Mouse (Mus musculus): ENCODE measurements around the gene H2al1j.
"Not testable (repeated sequence)": the region's sequence is repeated elsewhere in the genome, so short reads cannot be mapped to it uniquely, and the experiment has no call there.

Gene H2al1j

DNA sequence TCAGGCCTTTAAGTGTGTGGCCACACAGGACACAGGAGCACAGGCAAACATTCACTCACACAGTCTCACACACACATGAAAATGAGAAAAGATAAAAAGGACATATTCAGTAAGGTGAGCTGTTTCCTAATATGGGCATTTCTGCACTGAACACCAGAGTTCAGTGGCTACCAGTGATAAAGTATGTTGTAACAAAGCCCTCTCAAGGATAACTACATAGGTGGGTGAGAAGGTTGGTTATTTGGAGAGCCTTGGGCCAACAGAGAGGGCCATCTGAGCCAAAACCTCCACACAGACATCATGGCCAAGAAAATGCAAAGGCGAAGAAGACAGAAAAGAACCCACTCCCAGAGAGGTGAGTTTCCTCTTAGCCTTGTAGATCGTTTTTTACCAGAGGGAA, at the start of gene H2al1j:
Gene H2al1j, plus strand, starts transcription at position 301 of the 400 bp plus-strand sequence.
- not testable (repeated sequence) for DNase-seq (ENCODE audit: low spot score)

DNA sequence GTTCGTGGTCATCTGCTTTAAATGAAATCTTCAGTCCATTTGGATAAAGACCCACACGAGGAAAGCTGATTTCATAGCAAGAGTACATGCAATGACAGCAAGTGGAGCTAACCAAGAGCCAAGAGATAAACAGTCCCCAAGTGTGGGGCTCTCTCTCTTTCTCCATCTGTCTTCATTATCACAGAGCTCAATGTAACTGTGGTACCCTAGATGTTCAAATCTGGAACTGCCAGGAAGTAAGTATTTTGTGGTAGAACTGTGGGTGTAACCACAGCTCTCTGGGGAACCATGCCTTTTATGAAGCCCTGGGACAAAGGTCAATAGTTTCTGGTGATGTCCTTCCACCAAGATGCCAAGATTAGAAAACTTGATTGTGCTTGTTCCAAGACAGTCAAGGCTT, 46.9 kb upstream of the H2al1j start:
- no peak for DNase-seq (ENCODE audit: low spot score)

DNA sequence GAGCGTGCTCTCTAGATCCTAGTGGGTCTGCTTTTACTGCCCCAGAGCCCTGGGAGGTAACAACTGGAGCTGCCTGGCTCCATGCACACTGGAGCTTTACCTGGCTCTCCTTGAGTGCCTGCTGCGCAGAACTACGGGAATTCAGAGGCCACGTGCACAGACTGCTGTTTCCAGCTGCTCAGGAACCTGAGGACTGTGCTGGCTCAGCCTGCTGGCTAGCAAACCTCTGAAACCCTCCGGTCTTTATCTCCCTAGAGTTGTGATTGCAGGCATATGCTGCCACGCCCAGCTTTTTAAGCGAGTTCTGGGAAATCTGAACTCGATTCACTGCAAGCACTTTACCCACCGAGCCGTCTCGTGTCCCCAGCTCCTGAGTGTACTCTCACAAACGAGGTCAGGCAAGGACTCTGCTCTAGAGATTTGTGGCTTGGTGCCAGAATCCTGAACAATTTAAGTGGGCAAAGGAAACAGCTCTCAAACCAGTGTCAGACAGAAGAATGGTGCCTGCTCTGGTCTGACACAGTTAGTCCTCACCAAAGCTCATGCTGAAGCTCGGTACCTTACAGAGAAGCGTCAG, 39.2 kb upstream of the H2al1j start:
- DNase-seq (ENCODE audit: low spot score) = peak; percentile 38

DNA sequence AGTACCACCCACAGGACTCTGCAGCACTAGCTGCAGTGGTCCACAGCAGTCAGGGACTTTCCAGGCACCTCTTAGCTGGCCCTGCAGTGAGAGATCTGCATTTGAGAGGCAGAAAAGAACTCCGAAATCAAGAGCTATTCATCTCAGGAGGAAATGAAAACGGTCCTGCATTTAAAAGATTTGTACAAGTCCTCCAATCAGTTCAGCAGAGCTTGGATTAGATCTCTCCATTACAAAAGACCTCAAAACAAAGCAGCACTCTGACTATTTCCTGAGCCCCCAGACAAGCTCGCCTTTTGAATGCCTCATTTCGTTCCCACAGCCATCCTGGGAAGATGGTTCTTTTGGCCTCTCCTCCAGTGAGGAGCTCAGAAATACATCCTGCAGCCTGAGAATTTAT, 38.4 kb upstream of the H2al1j start:
- no peak for DNase-seq (ENCODE audit: low spot score)

DNA sequence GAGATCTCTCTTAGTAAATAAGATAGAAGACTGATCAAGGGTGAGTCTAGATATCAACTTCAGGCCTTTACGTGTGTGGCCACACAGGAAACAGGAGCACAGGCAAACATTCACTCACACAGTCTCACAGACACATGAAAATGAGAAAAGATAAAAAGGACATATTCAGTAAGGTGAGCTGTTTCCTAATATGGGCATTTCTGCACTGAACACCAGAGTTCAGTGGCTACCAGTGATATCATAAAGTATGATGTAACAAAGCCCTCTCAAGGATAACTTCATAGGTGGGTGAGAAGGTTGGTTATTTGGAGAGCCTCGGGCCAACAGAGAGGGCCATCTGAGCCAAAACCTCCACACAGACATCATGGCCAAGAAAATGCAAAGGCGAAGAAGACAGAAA, 28.7 kb upstream of the H2al1j start, which contains the start of gene H2al1a:
Gene H2al1a, plus strand, starts transcription at position 301 of the 400 bp plus-strand sequence.
- not testable (repeated sequence) for DNase-seq (ENCODE audit: low spot score)

DNA sequence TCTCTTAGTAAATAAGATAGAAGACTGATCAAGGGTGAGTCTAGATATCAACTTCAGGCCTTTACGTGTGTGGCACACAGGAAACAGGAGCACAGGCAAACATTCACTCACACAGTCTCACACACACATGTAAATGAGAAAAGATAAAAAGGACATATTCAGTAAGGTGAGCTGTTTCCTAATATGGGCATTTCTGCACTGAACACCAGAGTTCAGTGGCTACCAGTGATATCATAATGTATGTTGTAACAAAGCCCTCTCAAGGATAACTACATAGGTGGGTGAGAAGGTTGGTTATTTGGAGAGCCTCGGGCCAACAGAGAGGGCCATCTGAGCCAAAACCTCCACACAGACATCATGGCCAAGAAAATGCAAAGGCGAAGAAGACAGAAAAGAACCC, 25.5 kb upstream of the H2al1j start, which contains the start of gene H2al1b:
Gene H2al1b, plus strand, starts transcription at position 301 of the 400 bp plus-strand sequence.
- DNase-seq (ENCODE audit: low spot score) = not testable (repeated sequence)

DNA sequence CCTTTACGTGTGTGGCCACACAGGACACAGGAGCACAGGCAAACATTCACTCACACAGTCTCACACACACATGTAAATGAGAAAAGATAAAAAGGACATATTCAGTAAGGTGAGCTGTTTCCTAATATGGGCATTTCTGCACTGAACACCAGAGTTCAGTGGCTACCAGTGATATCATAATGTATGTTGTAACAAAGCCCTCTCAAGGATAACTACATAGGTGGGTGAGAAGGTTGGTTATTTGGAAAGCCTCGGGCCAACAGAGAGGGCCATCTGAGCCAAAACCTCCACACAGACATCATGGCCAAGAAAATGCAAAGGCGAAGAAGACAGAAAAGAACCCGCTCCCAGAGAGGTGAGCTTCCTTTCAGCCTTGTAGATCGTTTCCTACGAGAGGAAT, 22.3 kb upstream of the H2al1j start, which contains the start of gene H2al1c:
Gene H2al1c, plus strand, starts transcription at position 301 of the 400 bp plus-strand sequence.
- DNase-seq (ENCODE audit: low spot score) = not testable (repeated sequence)

DNA sequence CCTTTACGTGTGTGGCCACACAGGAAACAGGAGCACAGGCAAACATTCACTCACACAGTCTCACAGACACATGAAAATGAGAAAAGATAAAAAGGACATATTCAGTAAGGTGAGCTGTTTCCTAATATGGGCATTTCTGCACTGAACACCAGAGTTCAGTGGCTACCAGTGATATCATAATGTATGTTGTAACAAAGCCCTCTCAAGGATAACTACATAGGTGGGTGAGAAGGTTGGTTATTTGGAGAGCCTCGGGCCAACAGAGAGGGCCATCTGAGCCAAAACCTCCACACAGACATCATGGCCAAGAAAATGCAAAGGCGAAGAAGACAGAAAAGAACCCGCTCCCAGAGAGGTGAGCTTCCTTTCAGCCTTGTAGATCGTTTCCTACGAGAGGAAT, 19.1 kb upstream of the H2al1j start, which contains the start of gene H2al1d:
Gene H2al1d, plus strand, starts transcription at position 301 of the 400 bp plus-strand sequence.
- not testable (repeated sequence) for DNase-seq (ENCODE audit: low spot score)

DNA sequence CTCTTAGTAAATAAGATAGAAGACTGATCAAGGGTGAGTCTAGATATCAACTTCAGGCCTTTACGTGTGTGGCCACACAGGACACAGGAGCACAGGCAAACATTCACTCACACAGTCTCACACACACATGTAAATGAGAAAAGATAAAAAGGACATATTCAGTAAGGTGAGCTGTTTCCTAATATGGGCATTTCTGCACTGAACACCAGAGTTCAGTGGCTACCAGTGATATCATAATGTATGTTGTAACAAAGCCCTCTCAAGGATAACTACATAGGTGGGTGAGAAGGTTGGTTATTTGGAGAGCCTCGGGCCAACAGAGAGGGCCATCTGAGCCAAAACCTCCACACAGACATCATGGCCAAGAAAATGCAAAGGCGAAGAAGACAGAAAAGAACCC, 16.0 kb upstream of the H2al1j start, which contains the start of gene H2al1e:
Gene H2al1e, plus strand, starts transcription at position 301 of the 400 bp plus-strand sequence.
- not testable (repeated sequence) for DNase-seq (ENCODE audit: low spot score)

DNA sequence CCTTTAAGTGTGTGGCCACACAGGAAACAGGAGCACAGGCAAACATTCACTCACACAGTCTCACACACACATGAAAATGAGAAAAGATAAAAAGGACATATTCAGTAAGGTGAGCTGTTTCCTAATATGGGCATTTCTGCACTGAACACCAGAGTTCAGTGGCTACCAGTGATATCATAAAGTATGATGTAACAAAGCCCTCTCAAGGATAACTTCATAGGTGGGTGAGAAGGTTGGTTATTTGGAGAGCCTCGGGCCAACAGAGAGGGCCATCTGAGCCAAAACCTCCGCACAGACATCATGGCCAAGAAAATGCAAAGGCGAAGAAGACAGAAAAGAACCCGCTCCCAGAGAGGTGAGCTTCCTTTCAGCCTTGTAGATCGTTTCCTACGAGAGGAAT, 12.8 kb upstream of the H2al1j start, which contains the start of gene H2al1f:
Gene H2al1f, plus strand, starts transcription at position 301 of the 400 bp plus-strand sequence.
- not testable (repeated sequence) for DNase-seq (ENCODE audit: low spot score)

DNA sequence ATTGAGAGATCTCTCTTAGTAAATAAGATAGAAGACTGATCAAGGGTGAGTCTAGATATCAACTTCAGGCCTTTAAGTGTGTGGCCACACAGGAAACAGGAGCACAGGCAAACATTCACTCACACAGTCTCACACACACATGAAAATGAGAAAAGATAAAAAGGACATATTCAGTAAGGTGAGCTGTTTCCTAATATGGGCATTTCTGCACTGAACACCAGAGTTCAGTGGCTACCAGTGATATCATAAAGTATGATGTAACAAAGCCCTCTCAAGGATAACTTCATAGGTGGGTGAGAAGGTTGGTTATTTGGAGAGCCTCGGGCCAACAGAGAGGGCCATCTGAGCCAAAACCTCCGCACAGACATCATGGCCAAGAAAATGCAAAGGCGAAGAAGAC, 9.7 kb upstream of the H2al1j start, which contains the start of gene H2al1g:
Gene H2al1g, plus strand, starts transcription at position 301 of the 400 bp plus-strand sequence.
- not testable (repeated sequence) for DNase-seq (ENCODE audit: low spot score)

DNA sequence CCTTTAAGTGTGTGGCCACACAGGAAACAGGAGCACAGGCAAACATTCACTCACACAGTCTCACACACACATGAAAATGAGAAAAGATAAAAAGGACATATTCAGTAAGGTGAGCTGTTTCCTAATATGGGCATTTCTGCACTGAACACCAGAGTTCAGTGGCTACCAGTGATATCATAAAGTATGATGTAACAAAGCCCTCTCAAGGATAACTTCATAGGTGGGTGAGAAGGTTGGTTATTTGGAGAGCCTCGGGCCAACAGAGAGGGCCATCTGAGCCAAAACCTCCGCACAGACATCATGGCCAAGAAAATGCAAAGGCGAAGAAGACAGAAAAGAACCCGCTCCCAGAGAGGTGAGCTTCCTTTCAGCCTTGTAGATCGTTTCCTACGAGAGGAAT, 6.4 kb upstream of the H2al1j start, which contains the start of gene H2al1h:
Gene H2al1h, plus strand, starts transcription at position 301 of the 400 bp plus-strand sequence.
- not testable (repeated sequence) for DNase-seq (ENCODE audit: low spot score)

DNA sequence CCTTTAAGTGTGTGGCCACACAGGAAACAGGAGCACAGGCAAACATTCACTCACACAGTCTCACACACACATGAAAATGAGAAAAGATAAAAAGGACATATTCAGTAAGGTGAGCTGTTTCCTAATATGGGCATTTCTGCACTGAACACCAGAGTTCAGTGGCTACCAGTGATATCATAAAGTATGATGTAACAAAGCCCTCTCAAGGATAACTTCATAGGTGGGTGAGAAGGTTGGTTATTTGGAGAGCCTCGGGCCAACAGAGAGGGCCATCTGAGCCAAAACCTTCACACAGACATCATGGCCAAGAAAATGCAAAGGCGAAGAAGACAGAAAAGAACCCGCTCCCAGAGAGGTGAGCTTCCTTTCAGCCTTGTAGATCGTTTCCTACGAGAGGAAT, 3.3 kb upstream of the H2al1j start, which contains the start of gene H2al1i:
Gene H2al1i, plus strand, starts transcription at position 301 of the 400 bp plus-strand sequence.
- DNase-seq (ENCODE audit: low spot score) = not testable (repeated sequence)

DNA sequence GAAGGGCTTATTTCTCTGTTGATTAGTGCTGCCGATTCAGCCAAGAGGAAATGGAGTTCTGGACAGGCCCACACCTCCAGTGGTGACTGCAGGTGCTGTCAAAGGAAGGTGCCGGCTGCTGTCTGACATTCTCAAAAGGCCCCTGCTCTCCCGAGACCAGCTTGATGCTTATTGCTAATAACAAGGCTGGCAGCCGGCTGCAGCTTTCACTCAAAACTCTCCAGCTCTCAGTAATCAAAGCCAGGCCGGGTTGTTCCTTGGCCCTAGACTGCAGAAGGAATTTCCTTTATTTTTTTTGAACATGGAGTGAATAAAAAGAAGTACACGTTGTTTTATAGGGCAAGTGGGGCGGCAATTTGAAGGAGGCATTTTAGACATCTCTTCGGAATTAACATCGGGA, 18.1 kb downstream of the H2al1j start:
- peak; percentile 16 for DNase-seq (ENCODE audit: low spot score)

DNA sequence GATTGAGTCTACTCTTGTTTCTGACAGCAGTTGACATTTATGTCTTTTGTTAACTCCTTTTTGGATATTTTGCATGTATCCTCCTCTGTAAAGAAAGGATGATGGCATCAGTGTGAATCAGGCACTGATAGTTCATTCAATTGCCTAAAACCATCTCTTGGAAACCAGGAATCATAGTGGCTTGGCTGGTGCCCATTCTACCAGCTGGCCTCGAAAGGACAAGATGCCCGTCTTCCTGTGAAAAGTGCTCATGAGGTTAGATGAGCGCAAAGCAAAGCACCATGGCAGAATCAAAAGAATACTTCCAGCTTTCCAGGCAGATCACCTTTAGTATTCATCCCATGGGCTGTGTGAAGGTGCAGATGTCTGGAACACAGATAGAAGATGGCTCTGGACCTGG, 19.1 kb downstream of the H2al1j start:
- DNase-seq (ENCODE audit: low spot score) = no peak

DNA sequence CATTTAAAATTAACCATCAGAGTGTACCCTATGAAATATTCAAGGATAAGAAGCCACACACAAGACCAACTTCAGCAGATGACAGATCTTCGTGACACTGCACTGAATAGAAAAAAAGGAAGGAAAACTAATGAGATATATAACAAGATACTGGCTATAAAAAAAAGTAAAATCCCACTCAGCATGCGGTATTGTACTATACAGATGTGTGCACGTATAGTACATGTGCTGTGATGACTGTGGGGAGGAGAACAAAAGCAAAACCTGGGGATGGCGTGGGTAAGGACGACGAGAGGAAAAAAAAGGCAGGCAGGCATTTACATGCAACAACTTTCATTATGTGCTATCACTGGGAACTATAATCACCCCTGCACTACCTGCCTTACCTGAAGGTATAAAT, 33.2 kb downstream of the H2al1j start:
- no peak for DNase-seq (ENCODE audit: low spot score)

DNA sequence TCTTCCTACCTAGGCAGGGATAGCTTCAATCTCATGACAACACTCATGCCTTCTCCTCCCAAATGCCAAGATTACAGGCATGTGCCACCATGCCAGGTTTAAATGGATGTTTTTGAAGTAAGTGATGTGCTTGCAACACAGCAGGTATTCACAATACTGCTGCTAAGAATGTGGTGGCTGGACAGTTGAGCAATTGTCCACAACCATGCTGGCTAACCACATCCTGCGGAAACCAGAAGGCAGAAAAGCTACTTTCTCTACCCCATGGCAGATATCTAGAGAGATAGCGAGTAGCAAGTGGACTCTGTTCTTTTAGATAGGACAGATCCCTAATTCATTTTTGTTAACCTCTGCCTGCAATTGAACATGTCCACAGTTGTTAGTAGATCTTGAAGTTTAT, 33.6 kb downstream of the H2al1j start:
- DNase-seq (ENCODE audit: low spot score) = no peak

DNA sequence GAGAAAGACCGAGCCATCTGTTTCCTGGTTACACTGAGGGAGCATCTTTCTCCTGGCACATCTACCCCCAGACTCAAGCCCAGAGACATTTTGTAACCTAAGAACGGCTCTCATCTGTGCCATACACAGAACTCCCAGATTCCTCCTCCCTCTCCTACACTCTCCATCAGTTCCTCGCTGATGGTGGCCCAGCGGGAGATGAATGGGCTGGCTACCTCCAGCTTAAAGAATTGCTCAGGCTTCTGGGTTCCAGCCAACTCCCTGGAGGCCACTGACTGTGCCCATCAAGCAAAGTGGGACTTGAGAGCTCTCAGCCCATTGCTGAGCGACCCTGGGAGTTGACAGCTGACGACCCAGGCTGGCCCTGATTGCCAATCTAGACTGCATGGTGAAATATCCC, 36.3 kb downstream of the H2al1j start:
- no peak for DNase-seq (ENCODE audit: low spot score)

DNA sequence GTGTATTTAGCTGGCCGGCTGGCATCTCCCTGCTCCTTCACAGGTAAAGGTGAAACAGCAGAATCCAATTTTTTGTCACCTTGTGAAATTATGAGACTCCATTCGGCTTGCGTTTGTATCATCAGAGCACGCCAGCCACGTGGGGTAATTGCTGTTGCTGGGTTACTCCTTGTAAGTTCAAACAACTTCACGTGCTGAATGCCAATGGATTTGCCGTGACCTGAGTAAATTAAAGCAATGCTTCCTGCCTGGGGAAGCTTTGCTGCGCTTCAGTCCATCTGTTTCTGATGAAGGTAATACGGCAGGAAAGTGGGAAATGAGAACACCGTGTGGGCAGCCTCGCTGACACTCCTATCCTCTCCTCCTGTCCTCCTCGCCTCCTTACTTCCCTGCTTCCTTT, 37.5 kb downstream of the H2al1j start:
- no peak for DNase-seq (ENCODE audit: low spot score)
